Mouse (Mus musculus) intestine, postnatal 0 days (tissue): ENCODE results near the gene Pawr. TPM values are rescaled to one million over a fixed set of nuclear protein-coding genes. Genes with fewer than 3 reads are reported as not detected.

Experiments
- ATAC-seq: fragments of 200-750 bp; cut with Nextera tagmentation; 2 replicates; pipeline ENCODE4 v1.8.0; 2017; ENCODE audit warnings: mild to moderate bottlenecking, moderate TSS enrichment, moderate library complexity
- H3K27ac ChIP-seq: fragments of 300-500 bp; sonication (generic); 2 replicates; pipeline ENCODE4 v1.5.1; 2014; ENCODE audit warnings: mild to moderate bottlenecking, low read depth, low read length, moderate library complexity
- H3K27me3 ChIP-seq: fragments of 300-500 bp; sonication (generic); replicated peaks from 2 replicates; pipeline ENCODE4 v1.6.1; 2014; ENCODE audit warnings: low read length, mixed read lengths; ENCODE audit not compliant: control insufficient read depth, insufficient read depth
- H3K36me3 ChIP-seq: fragments of 300-500 bp; sonication (generic); 2 replicates; pipeline ENCODE4 v1.6.1; 2014; ENCODE audit warnings: mild to moderate bottlenecking, moderate library complexity; ENCODE audit not compliant: control insufficient read depth, insufficient read depth
- H3K4me1 ChIP-seq: fragments of 300-500 bp; sonication (generic); replicated peaks from 2 replicates; pipeline ENCODE4 v1.6.1; 2014; ENCODE audit warnings: antibody characterized with exemption, low read length, mixed read lengths; ENCODE audit not compliant: control insufficient read depth, insufficient read depth
- H3K4me2 ChIP-seq: fragments of 300-500 bp; sonication (generic); replicated peaks from 2 replicates; pipeline ENCODE4 v1.6.1; 2014; ENCODE audit warnings: low read depth, mild to moderate bottlenecking, moderate library complexity
- H3K4me3 ChIP-seq: fragments of 300-500 bp; sonication (generic); 2 replicates; pipeline ENCODE4 v1.5.1; 2014; ENCODE audit warnings: low read depth, low read length
- H3K9ac ChIP-seq: fragments of 300-500 bp; sonication (generic); 2 replicates; pipeline ENCODE4 v1.6.1; 2014; ENCODE audit warnings: mild to moderate bottlenecking, low read depth, low read length
- H3K9me3 ChIP-seq: fragments of 300-500 bp; sonication (generic); 2 replicates; pipeline ENCODE4 v1.6.1; 2016; ENCODE audit warnings: mixed run types; ENCODE audit not compliant: control insufficient read depth
- CTCF ChIP-seq: sonication (generic); IDR thresholded peaks from 2 replicates; pipeline ENCODE4 v1.5.1; 2016; ENCODE audit warnings: low read depth, mild to moderate bottlenecking, control low read depth, antibody characterized with exemption, moderate library complexity
- WGBS: fragments of 180-500 bp; shearing (Covaris S2); extraction: QIAGEN DNeasy Blood & Tissue Kit; methylation state at CpG from one replicate; pipeline ENCODE4 v1.1.7; 2014; 5-methylcytosine and 5-hydroxymethylcytosine counted together
- polyA plus RNA-seq: library from polyadenylated mRNA; unstranded; fragments of >200 nt; fragmentation: Nextera tagmentation; extraction: Ambion mirVana; gene quantifications from 2 replicates; pipeline ENCODE4 v1.2.1, GENCODE M21; 2015

Pawr gene
- polyA plus RNA-seq, 1 experiment from 2014 or later, result 12.3 TPM

- Histone ChIP-seq H3K4me3 (no peak overlapping the region), H3K4me1 (0 out of 2 replicates have a peak, but pooled peaks cover 9% of the 10 kb centered on the region), H3K4me2 (peak overlapping the region; percentile 21; the same call in 1 of the 2 replicates), H3K27ac (0 out of 2 replicates have a peak overlapping the region, but pooled peaks have one; percentile 4), H3K27me3 (no peaks in the 10 kb centered on the region), H3K36me3 (peaks cover 5% of the 10 kb centered on the region), H3K9ac (no peak overlapping the region), H3K9me3 (no peaks in the 10 kb centered on the region)
- WGBS, result 36% methylated on average over 6 of the region's 6 CpGs
- ATAC-seq, result peak; percentile 61; the same call in 1 of the 2 replicates
- TF ChIP-seq CTCF, result no peak
Observed at GRCm38 (mm10) chr10:108408437-108408836, 76.5 kb downstream of the Pawr start.

GRCm38 (mm10) chr10:108408986-108409385 lies 77.1 kb downstream of the Pawr start:
- Histone ChIP-seq H3K4me3 (no peak overlapping the region), H3K27me3 (no peaks in the 10 kb centered on the region), H3K9me3 (no peaks in the 10 kb centered on the region), H3K4me2 (no peak overlapping the region), H3K9ac (no peak overlapping the region), H3K4me1 (0 out of 2 replicates have a peak, but pooled peaks cover 9% of the 10 kb centered on the region), H3K27ac (no peak overlapping the region), H3K36me3 (peaks cover 5% of the 10 kb centered on the region)
- ATAC-seq, result no peak
- WGBS, result 74% methylated on average over 6 of the region's 6 CpGs
- TF ChIP-seq CTCF, result no peak

- no peak overlapping the region for H3K4me2 ChIP-seq
- peaks cover 5% of the 10 kb centered on the region for H3K36me3 ChIP-seq
- no peak overlapping the region for H3K4me3 ChIP-seq
- 0 out of 2 replicates have a peak, but pooled peaks cover 9% of the 10 kb centered on the region for H3K4me1 ChIP-seq
- H3K27me3 ChIP-seq, result no peaks in the 10 kb centered on the region
- whole genome bisulfite sequencing, result 79% methylated on average over 6 of the region's 6 CpGs
- H3K9ac ChIP-seq, result no peak overlapping the region
- TF ChIP-seq CTCF, result no peak
- no peak for ATAC-seq
- no peak overlapping the region for H3K27ac ChIP-seq
- H3K9me3 ChIP-seq, result no peaks in the 10 kb centered on the region
Observed at GRCm38 (mm10) chr10:108409529-108409928, 77.6 kb downstream of the Pawr start.

GRCm38 (mm10) chr10:108414936-108415635 lies 83.2 kb downstream of the Pawr start:
- Histone ChIP-seq H3K4me2 (no peak overlapping the region), H3K27me3 (no peaks in the 10 kb centered on the region), H3K9me3 (no peaks in the 10 kb centered on the region), H3K4me3 (no peak overlapping the region), H3K4me1 (no peaks in the 10 kb centered on the region), H3K36me3 (peaks cover 6% of the 10 kb centered on the region), H3K9ac (no peak overlapping the region), H3K27ac (no peak overlapping the region)
- TF ChIP-seq CTCF, result no peak
- ATAC-seq, result no peak
- whole genome bisulfite sequencing, result 86% methylated on average over 14 of the region's 14 CpGs

- Histone ChIP-seq H3K4me2 (no peak overlapping the region), H3K9me3 (no peaks in the 10 kb centered on the region), H3K27me3 (no peaks in the 10 kb centered on the region), H3K27ac (no peak overlapping the region), H3K4me1 (no peaks in the 10 kb centered on the region), H3K9ac (no peak overlapping the region), H3K4me3 (no peak overlapping the region), H3K36me3 (peaks cover 6% of the 10 kb centered on the region; the same call in 1 of the 2 replicates)
- 80% methylated on average over 5 of the region's 5 CpGs for WGBS
- TF ChIP-seq CTCF, result no peak
- ATAC-seq, result no peak
Observed at GRCm38 (mm10) chr10:108417448-108417847, 85.5 kb downstream of the Pawr start.

- ATAC-seq, result no peak
- no peak overlapping the region for H3K9ac ChIP-seq
- H3K36me3 ChIP-seq, result no peaks in the 10 kb centered on the region
- no peak overlapping the region for H3K27ac ChIP-seq
- WGBS, result 91% methylated on average over 10 of the region's 10 CpGs
- H3K4me2 ChIP-seq, result no peak overlapping the region
- no peaks in the 10 kb centered on the region for H3K27me3 ChIP-seq
- H3K4me1 ChIP-seq, result no peaks in the 10 kb centered on the region
- TF ChIP-seq CTCF, result no peak
- no peak overlapping the region for H3K4me3 ChIP-seq
- no peaks in the 10 kb centered on the region for H3K9me3 ChIP-seq
Observed at GRCm38 (mm10) chr10:108430553-108430952, 98.6 kb downstream of the Pawr start.
